Mouse (Mus musculus) neural tube, embryonic 11.5 days (tissue): ENCODE measurements around the gene Lpgat1. TPM values are rescaled to one million over a fixed set of nuclear protein-coding genes. Genes with fewer than 3 reads are reported as not detected.

Experiments
- ATAC-seq: fragments of 200-750 bp; cut with Nextera tagmentation; 2 replicates; pipeline ENCODE4 v1.8.0; 2017; ENCODE audit warnings: moderate number of reproducible peaks, mild to moderate bottlenecking, moderate TSS enrichment, moderate library complexity; ENCODE audit not compliant: insufficient read depth, low FRiP score, low TSS enrichment
- DNase-seq: peaks from one replicate; pipeline ENCODE4 v3.0.0-alpha.2; 2015; ENCODE audit warnings: low spot score
- H3K27ac ChIP-seq: fragments of 300-500 bp; sonication (generic); 2 replicates; pipeline ENCODE4 v1.5.1; 2014; ENCODE audit warnings: low read depth, mild to moderate bottlenecking, low read length
- H3K27me3 ChIP-seq: fragments of 300-500 bp; sonication (generic); 2 replicates; pipeline ENCODE4 v1.6.1; 2014; ENCODE audit warnings: mild to moderate bottlenecking, low read length, mixed read lengths; ENCODE audit not compliant: control insufficient read depth, insufficient read depth
- H3K36me3 ChIP-seq: fragments of 300-500 bp; sonication (generic); 2 replicates; pipeline ENCODE4 v1.6.1; 2014; ENCODE audit warnings: mild to moderate bottlenecking, low read length, moderate library complexity, mixed read lengths; ENCODE audit not compliant: control insufficient read depth, insufficient read depth
- H3K4me1 ChIP-seq: fragments of 300-500 bp; sonication (generic); 2 replicates; pipeline ENCODE4 v1.6.1; 2014; ENCODE audit warnings: low read length, mixed read lengths; ENCODE audit not compliant: control insufficient read depth, insufficient read depth
- H3K4me2 ChIP-seq: fragments of 300-500 bp; sonication (generic); 2 replicates; pipeline ENCODE4 v1.6.1; 2014; ENCODE audit warnings: low read depth, mild to moderate bottlenecking, moderate library complexity
- H3K4me3 ChIP-seq: fragments of 300-500 bp; sonication (generic); 2 replicates; pipeline ENCODE4 v1.5.1; 2014; ENCODE audit warnings: low read depth, low read length
- H3K9ac ChIP-seq: fragments of 300-500 bp; sonication (generic); 2 replicates; pipeline ENCODE4 v1.6.1; 2014; ENCODE audit warnings: mild to moderate bottlenecking, low read length
- H3K9me3 ChIP-seq: fragments of 300-500 bp; sonication (generic); 2 replicates; pipeline ENCODE4 v1.6.1; 2016; ENCODE audit warnings: low read length; ENCODE audit not compliant: control insufficient read depth
- WGBS: fragments of 180-500 bp; shearing (Covaris S2); extraction: QIAGEN DNeasy Blood & Tissue Kit; methylation state at CpG from one replicate; pipeline ENCODE4 v1.1.7; 2014; 5-methylcytosine and 5-hydroxymethylcytosine counted together
- polyA plus RNA-seq: library from polyadenylated mRNA; unstranded; fragments of >200 nt; fragmentation: Nextera tagmentation; extraction: Ambion mirVana; gene quantifications from 2 replicates; pipeline ENCODE4 v1.2.1, GENCODE M21; 2014

Lpgat1 gene
- polyA plus RNA-seq, 1 experiment from 2014 or later = 40.0 TPM

- H3K4me3 ChIP-seq = no peak overlapping the region
- no peak overlapping the region for H3K27ac ChIP-seq
- no peaks in the 10 kb centered on the region for H3K9me3 ChIP-seq
- DNase-seq (no peak), ATAC-seq (no peak)
- H3K4me2 ChIP-seq = no peak overlapping the region
- no peaks in the 10 kb centered on the region for H3K4me1 ChIP-seq
- H3K27me3 ChIP-seq = no peaks in the 10 kb centered on the region
- H3K9ac ChIP-seq = no peak overlapping the region
- H3K36me3 ChIP-seq = no peaks in the 10 kb centered on the region
- 85% methylated on average over 6 of the region's 6 CpGs for WGBS
Measured at GRCm38 (mm10) chr1:191740587-191741361, 23.1 kb downstream of the Lpgat1 start.

GRCm38 (mm10) chr1:191741635-191742034, 24.0 kb downstream of the Lpgat1 start:
- 87% methylated on average over 4 of the region's 4 CpGs for WGBS
- Histone ChIP-seq H3K27ac (no peak overlapping the region), H3K4me1 (no peaks in the 10 kb centered on the region), H3K36me3 (no peaks in the 10 kb centered on the region), H3K4me3 (no peak overlapping the region), H3K9me3 (no peaks in the 10 kb centered on the region), H3K27me3 (no peaks in the 10 kb centered on the region), H3K9ac (no peak overlapping the region), H3K4me2 (no peak overlapping the region)
- ATAC-seq = no peak
- DNase-seq = no peak

DNA sequence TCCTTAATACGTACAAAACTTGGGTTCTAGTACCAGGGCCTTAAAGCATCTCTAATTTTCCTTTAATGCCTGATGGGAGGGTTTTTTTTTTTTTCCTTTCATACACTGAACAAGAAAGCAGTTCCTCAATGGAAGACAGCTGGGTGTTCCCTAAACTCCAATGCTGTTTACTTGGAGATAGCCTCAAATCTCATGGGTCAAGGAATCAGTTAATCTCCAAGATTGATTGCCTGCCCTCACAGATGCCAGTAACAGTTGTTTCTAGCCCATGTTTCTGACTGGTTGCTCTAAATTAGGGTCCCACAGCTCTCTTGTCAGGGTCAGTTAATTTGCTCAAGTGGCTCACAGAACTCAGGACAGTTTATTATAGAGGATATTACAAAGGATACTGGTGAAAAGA, 30.8 kb downstream of the Lpgat1 start:
- DNase-seq (no peak), ATAC-seq (no peak)
- no peaks in the 10 kb centered on the region for H3K27me3 ChIP-seq
- H3K9me3 ChIP-seq = no peaks in the 10 kb centered on the region
- no peaks in the 10 kb centered on the region for H3K4me1 ChIP-seq
- no peaks in the 10 kb centered on the region for H3K36me3 ChIP-seq
- no peak overlapping the region for H3K4me2 ChIP-seq
- H3K27ac ChIP-seq = no peak overlapping the region
- H3K9ac ChIP-seq = no peak overlapping the region
- H3K4me3 ChIP-seq = no peak overlapping the region
- WGBS = 14% methylated on average over 1 of the region's 1 CpGs

DNA sequence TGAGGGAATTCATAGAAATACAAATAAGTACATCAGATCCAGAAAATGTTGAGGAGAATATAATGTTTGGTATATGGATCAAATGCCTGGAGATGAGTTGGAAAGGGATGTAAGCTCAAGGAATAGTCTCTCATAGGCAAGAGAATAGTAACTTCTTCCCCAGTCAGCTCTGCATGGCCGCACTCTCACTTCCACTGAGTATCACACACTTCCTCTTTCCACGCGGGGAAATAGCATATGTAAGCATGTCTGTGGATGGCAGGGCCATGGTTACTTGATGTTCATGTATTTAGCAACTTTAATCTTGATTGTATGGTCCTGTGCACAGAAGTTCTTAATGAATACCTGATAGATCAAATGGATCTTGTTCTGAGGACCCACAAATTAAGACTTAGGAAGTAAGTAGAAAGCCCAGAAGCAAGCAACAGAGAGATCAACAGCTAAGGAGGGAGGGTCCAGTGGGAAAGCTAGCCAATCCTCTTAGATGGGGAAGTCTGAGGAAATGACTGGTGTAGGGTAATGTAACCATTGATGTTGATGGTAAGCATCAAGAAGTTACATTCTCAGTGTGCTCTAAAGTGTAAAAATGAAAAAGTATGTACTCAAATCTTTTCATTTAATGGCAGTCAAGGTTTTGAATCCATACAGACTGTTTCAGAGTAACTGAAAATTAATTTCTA, 39.0 kb downstream of the Lpgat1 start:
- WGBS = 94% methylated on average over 3 of the region's 3 CpGs
- Histone ChIP-seq H3K4me1 (no peaks in the 10 kb centered on the region), H3K27me3 (no peaks in the 10 kb centered on the region), H3K9me3 (no peaks in the 10 kb centered on the region), H3K36me3 (peaks cover 2% of the 10 kb centered on the region; the same call in 1 of the 2 replicates), H3K4me2 (no peak overlapping the region), H3K4me3 (no peak overlapping the region), H3K27ac (no peak overlapping the region), H3K9ac (no peak overlapping the region)
- DNase-seq (no peak), ATAC-seq (no peak)

DNA sequence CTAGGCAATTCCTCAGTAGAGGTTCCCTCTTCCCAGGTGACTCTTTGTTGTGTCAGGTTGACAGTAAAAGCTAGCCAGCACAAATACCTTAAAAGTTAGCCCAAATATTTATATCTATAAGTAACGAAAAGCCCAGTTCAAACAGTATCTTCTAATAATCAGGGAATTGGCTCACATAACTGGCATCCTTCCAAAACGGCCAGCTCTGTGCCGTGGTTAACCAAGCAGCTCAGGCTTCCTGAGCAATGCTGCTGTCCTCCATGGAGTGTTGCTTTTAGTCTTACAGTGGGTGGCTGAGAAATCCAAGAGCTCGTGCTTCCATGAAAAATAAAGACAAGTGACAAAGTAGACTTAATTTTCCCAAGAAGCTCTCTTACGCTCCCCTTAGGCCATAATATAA, 56.5 kb downstream of the Lpgat1 start:
- no peak overlapping the region for H3K27ac ChIP-seq
- 93% methylated on average over 5 of the region's 5 CpGs for WGBS

GRCm38 (mm10) chr1:191775116-191775515, 57.5 kb downstream of the Lpgat1 start:
- ATAC-seq = no peak

More for the DNA sequence above, 56.5 kb downstream of the Lpgat1 start:
- Histone ChIP-seq H3K4me2 (no peak overlapping the region), H3K9ac (no peak overlapping the region), H3K27me3 (no peaks in the 10 kb centered on the region), H3K4me3 (no peak overlapping the region), H3K4me1 (no peaks in the 10 kb centered on the region), H3K9me3 (no peaks in the 10 kb centered on the region), H3K36me3 (peaks cover 6% of the 10 kb centered on the region)
- DNase-seq = no peak
- ATAC-seq = no peak

GRCm38 (mm10) chr1:191777521-191777920, 59.9 kb downstream of the Lpgat1 start:
- H3K4me1 ChIP-seq = no peaks in the 10 kb centered on the region
- ATAC-seq (no peak), DNase-seq (no peak)
- H3K27ac ChIP-seq = no peak overlapping the region
- no peak overlapping the region for H3K9ac ChIP-seq
- H3K27me3 ChIP-seq = no peaks in the 10 kb centered on the region
- no peak overlapping the region for H3K4me2 ChIP-seq
- 83% methylated on average over 8 of the region's 8 CpGs for WGBS
- H3K4me3 ChIP-seq = no peak overlapping the region
- H3K36me3 ChIP-seq = peaks cover 6% of the 10 kb centered on the region
- no peaks in the 10 kb centered on the region for H3K9me3 ChIP-seq

More at GRCm38 (mm10) chr1:191775116-191775515, 57.5 kb downstream of the Lpgat1 start:
- H3K4me1 ChIP-seq = no peaks in the 10 kb centered on the region
- H3K9me3 ChIP-seq = no peaks in the 10 kb centered on the region
- peaks cover 6% of the 10 kb centered on the region for H3K36me3 ChIP-seq
- WGBS = 93% methylated on average over 8 of the region's 8 CpGs
- H3K27ac ChIP-seq = no peak overlapping the region
- H3K4me2 ChIP-seq = no peak overlapping the region
- no peak for DNase-seq
- H3K27me3 ChIP-seq = no peaks in the 10 kb centered on the region
- H3K4me3 ChIP-seq = no peak overlapping the region
- H3K9ac ChIP-seq = no peak overlapping the region

- WGBS = 100% methylated on average over 1 of the region's 1 CpGs
- Histone ChIP-seq H3K4me1 (no peaks in the 10 kb centered on the region), H3K9me3 (no peaks in the 10 kb centered on the region), H3K4me2 (no peak overlapping the region), H3K4me3 (no peak overlapping the region), H3K27me3 (no peaks in the 10 kb centered on the region), H3K27ac (no peak overlapping the region), H3K9ac (no peak overlapping the region), H3K36me3 (peaks cover 6% of the 10 kb centered on the region)
- no peak for ATAC-seq
- DNase-seq = no peak
Measured at GRCm38 (mm10) chr1:191780470-191780869, 62.8 kb downstream of the Lpgat1 start.

DNA sequence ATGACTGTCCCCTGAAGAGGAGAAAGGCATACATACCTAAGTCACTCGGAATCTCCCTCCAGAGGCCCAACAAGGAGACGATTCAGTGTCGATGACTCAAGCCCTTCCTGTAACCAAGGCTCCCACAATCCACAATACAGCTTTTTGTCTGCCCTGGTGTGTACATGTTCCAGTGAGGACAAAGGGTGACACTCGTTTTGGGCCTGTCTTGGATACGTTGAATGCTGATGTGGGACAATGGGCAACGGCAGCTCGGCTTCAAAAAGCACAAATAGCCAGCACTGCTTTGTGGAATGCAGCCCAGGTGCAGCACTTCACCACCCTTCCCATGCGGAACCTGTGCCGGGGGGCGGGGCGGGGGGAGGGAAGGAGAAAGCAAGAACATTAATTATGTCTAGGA, 67.5 kb downstream of the Lpgat1 start:
- 71% methylated on average over 11 of the region's 11 CpGs for WGBS
- Histone ChIP-seq H3K27me3 (no peaks in the 10 kb centered on the region), H3K4me2 (no peak overlapping the region), H3K9ac (no peak overlapping the region), H3K4me1 (no peaks in the 10 kb centered on the region), H3K36me3 (no peaks in the 10 kb centered on the region), H3K27ac (no peak overlapping the region), H3K4me3 (no peak overlapping the region), H3K9me3 (no peaks in the 10 kb centered on the region)
- DNase-seq (no peak), ATAC-seq (no peak)
